Mouse (Mus musculus) heart, postnatal 14 days (tissue): ENCODE data around the gene A730061H03Rik. TPM values are rescaled to one million over a fixed set of nuclear protein-coding genes. Genes with fewer than 3 reads are reported as not detected.

Experiments used
- DNase-seq, 2 experiments: peaks; one replicate each; pipeline ENCODE4 v3.0.0; 2021 to 2022
- intact Hi-C: fragments of 180-260 bp; cut with DNase I; formaldehyde crosslinking; loops from one replicate; pipeline ENCODE4 v1.15.1; 2025
- total RNA-seq, 2 experiments: library from RNA; stranded (reverse); gene quantifications; 2 replicates each; pipeline ENCODE4 v1.2.3; 2021

The A730061H03Rik gene
- total RNA-seq, 2 experiments from 2014 or later = 0.69 TPM; not detected in 1

GRCm38 (mm10) chr14:55555788-55556187, 4.4 kb downstream of the A730061H03Rik start:
- no peak for DNase-seq
- intact Hi-C loops = loop anchor here (2.0 kb wide), 1 partner anchor 15 kb away; the partner anchor contains the start of gene Pck2

- intact Hi-C loops = no loop called here
- no peak for DNase-seq
Observed at GRCm38 (mm10) chr14:55554635-55555034, 5.6 kb downstream of the A730061H03Rik start.

- no peak for DNase-seq
Observed at GRCm38 (mm10) chr14:55551794-55552193, 8.4 kb downstream of the A730061H03Rik start.

GRCm38 (mm10) chr14:55551347-55551746, 8.9 kb downstream of the A730061H03Rik start:
- DNase-seq = no peak
- intact Hi-C loops = no loop called here

More at GRCm38 (mm10) chr14:55551794-55552193, 8.4 kb downstream of the A730061H03Rik start:
- intact Hi-C loops = no loop called here

GRCm38 (mm10) chr14:55550191-55550590, 10.0 kb downstream of the A730061H03Rik start:
- intact Hi-C loops = no loop called here

GRCm38 (mm10) chr14:55544334-55544733, 15.9 kb downstream of the A730061H03Rik start:
- DNase-seq = no peak
- intact Hi-C loops = no loop called here

More at GRCm38 (mm10) chr14:55550191-55550590, 10.0 kb downstream of the A730061H03Rik start:
- DNase-seq = no peak

GRCm38 (mm10) chr14:55542268-55542667, 17.9 kb downstream of the A730061H03Rik start:
- intact Hi-C loops = no loop called here
- DNase-seq = no peak

GRCm38 (mm10) chr14:55540787-55541321, 19.4 kb downstream of the A730061H03Rik start:
- intact Hi-C loops = loop anchor here (2.0 kb wide), 1 partner anchor 16 kb away; no protein-coding TSS in a partner anchor
- DNase-seq = peak; percentile 88 to 91

GRCm38 (mm10) chr14:55540067-55540786, 20.0 kb downstream of the A730061H03Rik start, which contains the start of gene Pck2:
Pck2 (plus strand) TSS chr14:55540266.
- intact Hi-C loops = loop anchor here (2.0 kb wide), 1 partner anchor 17 kb away; no protein-coding TSS in a partner anchor
- peak; percentile 86 to 88 for DNase-seq

GRCm38 (mm10) chr14:55536116-55536745, 24.0 kb downstream of the A730061H03Rik start:
- intact Hi-C loops = loop anchor here (1.0 to 10.0 kb wide), 3 partner anchors 40 to 421 kb away; partner anchors contain the start of gene Jph4
- DNase-seq = peak; percentile 46 to 65

- intact Hi-C loops = loop anchor here (2.0 kb wide), 1 partner anchor 31 kb away; no protein-coding TSS in a partner anchor
- peak in 1 of 2 experiments; percentile 31 for DNase-seq
Observed at GRCm38 (mm10) chr14:55527940-55528339, 32.3 kb downstream of the A730061H03Rik start.

GRCm38 (mm10) chr14:55526674-55527073, 33.5 kb downstream of the A730061H03Rik start:
- no peak for DNase-seq
- intact Hi-C loops = no loop called here

- DNase-seq = no peak
- intact Hi-C loops = no loop called here
Observed at GRCm38 (mm10) chr14:55524785-55525184, 35.4 kb downstream of the A730061H03Rik start, which contains the start of gene Nrl. Nrl (minus strand) TSS chr14:55524981.

- intact Hi-C loops = no loop called here
- DNase-seq = no peak
Observed at GRCm38 (mm10) chr14:55524062-55524461, 36.1 kb downstream of the A730061H03Rik start.

- intact Hi-C loops = no loop called here
- peak in 1 of 2 experiments; percentile 41 for DNase-seq
Observed at GRCm38 (mm10) chr14:55520451-55521361, 39.5 kb downstream of the A730061H03Rik start.

GRCm38 (mm10) chr14:55519604-55520003, 40.6 kb downstream of the A730061H03Rik start:
- intact Hi-C loops = no loop called here
- no peak for DNase-seq

- intact Hi-C loops = no loop called here
- DNase-seq = no peak
Observed at GRCm38 (mm10) chr14:55518897-55519296, 41.3 kb downstream of the A730061H03Rik start.

- intact Hi-C loops = no loop called here
- no peak for DNase-seq
Observed at GRCm38 (mm10) chr14:55515846-55516245, 44.4 kb downstream of the A730061H03Rik start.

GRCm38 (mm10) chr14:55513927-55514326, 46.3 kb downstream of the A730061H03Rik start:
- DNase-seq = no peak
- intact Hi-C loops = no loop called here

- DNase-seq = no peak
- intact Hi-C loops = no loop called here
Observed at GRCm38 (mm10) chr14:55511037-55511436, 49.2 kb downstream of the A730061H03Rik start.
